Mouse (Mus musculus) small intestine, adult 2 months (tissue): Measurements from ENCODE around the gene Maml3.

ENCODE experiments used
- CTCF ChIP-seq: fragments of 200-500 bp; IDR thresholded peaks from 2 replicates; pipeline ENCODE4 v1.5.1; 2012; ENCODE audit warnings: low read depth, mild to moderate bottlenecking, control low read depth, inconsistent platforms, low read length, moderate library complexity, mixed read lengths; ENCODE audit not compliant: insufficient replicate concordance, insufficient read length; ENCODE audit errors: extremely low read depth
- POLR2A ChIP-seq: fragments of 200-500 bp; IDR thresholded peaks from 2 replicates; pipeline ENCODE4 v1.6.1; 2012; ENCODE audit warnings: low read depth, mild to moderate bottlenecking, control low read depth, inconsistent platforms, low read length, moderate library complexity

- TF ChIP-seq CTCF (no peak), POLR2A (no peak)
Observed at GRCm38 (mm10) chr3:51999671-52000437, 105.0 kb downstream of the Maml3 start.
